Mouse (Mus musculus) layer of hippocampus, postnatal 25 days (tissue): ENCODE data around the gene Gm11627. TPM values are rescaled to one million over a fixed set of nuclear protein-coding genes. Genes with fewer than 3 reads are reported as not detected.
"Not testable (repeated sequence)": the region's sequence is repeated elsewhere in the genome, so short reads cannot be mapped to it uniquely, and the experiment has no call there.

Source experiments
- DNase-seq, 2 experiments: peaks; one replicate each; pipeline ENCODE4 v3.0.0; 2022; ENCODE audit warnings: mixed read lengths in 2 of 2, low spot score in 1 of 2; ENCODE audit errors: extremely low spot score in 1 of 2
- total RNA-seq, 2 experiments: library from RNA; stranded (reverse); gene quantifications; 2 replicates each; pipeline ENCODE4 v1.2.3; 2021

Gene Gm11627
- total RNA-seq: 1 to 10 TPM; 3.1 to 3.7 TPM

DNA sequence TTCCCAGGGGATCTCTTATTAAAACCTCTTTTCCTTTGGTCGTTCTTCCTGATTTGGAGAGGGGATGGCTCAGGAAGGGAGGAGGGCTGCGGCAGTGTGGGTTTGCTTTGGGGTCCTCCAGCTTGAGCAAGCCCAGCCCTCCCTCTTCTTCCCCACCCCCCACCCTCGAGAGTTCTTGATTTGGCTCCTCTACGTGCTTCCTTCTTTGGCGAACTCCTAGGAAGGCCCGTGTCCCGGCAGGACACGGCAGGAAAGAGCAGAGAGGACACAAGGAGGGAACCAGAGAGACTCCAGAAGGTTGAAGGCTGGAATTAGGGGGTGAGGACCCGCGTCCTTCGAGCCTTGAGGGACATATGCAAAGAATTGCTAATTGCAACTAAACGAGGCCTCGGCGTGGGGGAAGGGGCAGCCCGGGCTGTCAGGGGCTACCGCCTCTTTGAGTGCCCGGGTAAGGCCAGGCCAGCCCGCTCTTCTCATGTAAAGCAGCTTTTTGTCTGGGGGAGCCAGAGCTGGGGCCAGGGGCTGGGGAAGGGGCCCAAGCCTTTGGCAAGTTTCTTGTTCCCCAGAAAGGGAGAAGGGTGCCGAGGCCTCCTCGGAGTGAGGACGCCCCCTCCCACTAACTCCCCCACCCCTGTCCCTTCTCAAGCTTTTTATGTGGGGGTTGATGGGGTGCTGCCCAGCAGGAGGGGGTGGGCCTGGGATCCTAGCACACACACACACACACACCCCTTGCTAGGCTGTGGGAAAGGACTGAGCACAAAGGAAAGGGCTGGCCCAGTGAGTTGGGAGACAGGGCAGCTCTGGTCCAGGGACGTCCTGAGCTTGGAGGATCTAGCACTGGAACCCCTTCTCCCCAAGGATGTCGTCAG, at the start of gene Gm11627:
Gene Gm11627, minus strand, starts transcription at position 297 of the 869 bp plus-strand sequence.
- DNase-seq: no peak

DNA sequence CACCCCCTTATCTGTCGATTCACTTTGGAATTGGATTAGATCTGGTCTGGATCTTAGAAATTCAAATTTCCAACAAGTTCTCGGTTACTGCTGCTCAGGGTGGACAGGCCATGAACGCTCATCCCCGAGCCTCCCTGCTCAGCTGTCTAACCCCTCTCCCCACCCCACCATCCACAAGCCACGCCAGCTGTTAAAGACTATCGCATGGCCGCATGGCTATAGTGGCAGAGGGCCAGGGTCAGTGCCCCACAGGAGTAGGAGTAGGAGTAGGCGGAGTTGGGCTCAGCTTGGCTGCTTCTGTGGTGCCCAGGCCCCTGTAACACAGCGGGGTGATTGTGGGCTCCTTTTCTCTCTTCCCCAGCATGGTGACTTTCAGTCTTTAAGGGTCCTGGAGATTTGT, 49.3 kb upstream of the Gm11627 start:
- DNase-seq: no peak

DNA sequence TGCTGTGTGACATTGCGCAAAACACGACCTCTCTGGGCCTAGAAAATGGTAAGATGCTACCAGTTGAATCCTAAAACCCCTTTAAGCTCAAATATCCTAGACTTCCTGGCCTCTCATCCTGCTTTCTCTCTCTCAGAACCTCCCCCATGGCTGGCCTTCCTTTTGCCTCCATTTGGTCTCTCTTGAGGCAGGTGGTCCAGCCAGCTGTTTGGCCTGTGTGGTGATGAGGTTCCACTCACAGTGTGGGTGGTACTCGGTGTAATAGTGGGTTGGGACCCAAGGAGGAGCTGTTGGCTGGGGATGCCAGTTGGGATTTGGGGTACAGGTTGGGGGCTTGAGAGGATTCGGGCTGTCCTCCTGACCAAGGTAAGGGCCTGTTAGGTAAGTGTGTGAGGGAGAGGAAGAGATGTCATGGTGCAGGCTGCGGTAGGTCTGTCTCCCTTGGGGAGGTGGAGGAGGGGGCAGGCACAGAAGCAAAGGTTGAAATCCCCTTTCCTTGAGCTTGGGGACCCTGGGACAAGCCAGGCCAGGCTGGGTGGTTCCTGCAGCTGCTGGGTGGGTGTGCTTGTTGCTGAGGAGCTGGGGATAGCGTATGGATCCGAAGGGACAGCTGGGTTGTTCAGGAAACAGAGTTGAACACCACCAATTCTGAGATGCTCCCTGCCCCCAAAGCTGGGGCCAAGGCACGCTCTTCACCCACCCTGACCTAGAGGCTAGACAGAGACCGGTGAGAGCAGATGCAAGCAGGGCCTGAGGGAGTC, 48.1 kb upstream of the Gm11627 start:
- no peak for DNase-seq

DNA sequence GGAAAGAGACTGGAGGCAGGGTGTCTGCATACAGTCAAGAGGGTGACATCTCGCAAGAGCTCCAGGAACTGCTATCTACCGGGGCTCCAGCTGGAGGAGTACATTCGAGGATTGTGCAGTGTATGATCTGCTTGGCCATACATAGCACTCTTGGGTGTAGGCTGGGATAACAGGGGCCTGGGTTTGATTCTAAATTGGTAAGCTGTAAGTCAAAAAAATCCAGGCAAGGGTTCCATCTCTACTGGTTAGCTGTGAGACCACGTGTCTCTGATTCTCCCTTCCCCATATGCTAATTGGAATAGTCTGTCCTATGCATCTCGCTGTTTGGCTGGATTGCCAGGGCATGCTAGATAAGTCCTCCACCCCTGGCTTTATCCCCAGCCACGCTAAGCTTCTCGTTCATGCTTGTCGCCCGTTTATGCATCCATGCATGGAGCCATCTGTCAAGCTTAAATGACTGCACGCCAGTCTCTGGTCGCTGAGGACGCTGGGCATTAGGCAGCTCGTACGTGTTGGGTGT, 45.7 kb upstream of the Gm11627 start:
- DNase-seq: no peak

DNA sequence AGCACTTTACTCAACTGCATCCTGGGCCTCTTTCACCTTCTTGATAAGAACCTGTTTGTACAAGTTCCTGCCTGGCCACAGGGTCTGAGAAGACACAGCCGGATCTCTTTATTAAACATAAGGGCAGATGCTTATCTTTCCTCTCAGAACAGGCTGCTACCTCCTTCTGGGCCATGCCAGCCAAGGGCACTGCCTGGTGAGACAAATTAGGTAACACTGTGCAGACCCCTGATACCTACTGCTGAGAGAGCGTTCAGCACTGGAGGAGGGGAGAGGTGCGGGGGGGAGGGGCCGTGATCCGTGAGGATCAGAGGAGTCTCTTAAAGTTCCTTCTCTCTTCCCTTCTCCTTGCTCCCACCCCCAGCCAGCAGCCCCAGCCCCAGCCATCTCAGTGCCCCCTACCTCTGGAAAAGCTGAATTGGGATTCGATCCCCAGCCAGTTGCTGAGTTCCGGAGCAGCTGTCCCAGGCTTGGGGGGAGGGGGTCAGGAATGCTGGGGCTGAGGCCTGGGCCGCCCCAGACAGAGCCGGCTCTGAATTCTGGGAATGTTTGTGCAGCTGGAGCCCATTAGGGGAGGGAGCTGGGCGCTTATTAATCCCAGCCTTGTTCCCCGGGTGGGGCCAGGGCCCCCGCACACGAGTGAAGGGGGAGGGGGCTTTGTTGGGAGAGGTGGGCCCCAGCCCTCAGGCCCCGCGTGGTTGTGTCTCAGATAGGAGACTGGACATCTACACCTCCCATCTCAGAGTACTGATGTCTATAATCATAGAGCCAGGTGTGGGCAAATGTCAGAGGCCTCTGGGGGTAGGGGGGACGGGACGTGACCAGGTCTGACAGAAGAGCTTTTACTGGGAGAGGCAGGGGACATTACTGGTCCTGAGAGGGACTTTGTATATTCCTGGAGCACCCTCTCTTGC, 44.9 kb upstream of the Gm11627 start:
- DNase-seq: no peak

DNA sequence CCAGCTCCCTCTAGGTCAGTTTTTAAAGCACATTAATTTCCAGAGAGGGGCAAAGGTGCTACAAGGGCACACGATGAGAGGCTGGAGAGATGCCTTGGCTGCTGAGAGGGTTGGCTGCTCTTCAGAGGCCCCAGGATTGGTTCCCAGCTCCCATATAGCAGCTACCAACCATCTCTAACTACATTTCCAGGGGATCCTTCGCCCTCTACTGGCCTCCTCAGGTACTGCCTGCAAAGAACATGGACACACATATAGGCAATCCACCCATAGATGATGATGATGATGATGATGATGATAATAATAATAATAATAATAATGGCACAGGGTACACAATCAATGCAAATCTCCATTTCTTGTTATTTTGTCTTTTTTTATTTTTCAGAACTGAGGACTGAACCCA, 40.2 kb upstream of the Gm11627 start:
- DNase-seq: no peak

DNA sequence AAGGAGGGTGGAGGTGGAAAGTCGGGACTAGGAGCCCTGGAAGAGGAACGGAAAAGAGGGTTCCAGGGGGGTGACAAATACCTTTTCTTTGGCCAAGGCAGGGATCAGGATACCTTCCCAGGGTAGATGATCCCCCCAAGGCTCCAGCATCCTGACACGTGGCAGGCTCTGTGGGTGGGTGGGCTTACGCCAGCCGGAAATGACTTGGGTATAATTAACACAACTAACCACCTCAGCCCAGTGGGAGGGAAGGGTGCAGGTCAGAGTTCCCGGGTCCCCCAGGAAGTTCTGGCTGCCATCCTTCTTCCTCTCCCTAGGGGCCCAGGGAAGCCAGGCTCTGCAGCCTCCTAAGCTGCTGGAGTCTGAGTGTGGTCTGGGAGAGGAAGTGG, 32.0 kb upstream of the Gm11627 start:
- DNase-seq: no peak

DNA sequence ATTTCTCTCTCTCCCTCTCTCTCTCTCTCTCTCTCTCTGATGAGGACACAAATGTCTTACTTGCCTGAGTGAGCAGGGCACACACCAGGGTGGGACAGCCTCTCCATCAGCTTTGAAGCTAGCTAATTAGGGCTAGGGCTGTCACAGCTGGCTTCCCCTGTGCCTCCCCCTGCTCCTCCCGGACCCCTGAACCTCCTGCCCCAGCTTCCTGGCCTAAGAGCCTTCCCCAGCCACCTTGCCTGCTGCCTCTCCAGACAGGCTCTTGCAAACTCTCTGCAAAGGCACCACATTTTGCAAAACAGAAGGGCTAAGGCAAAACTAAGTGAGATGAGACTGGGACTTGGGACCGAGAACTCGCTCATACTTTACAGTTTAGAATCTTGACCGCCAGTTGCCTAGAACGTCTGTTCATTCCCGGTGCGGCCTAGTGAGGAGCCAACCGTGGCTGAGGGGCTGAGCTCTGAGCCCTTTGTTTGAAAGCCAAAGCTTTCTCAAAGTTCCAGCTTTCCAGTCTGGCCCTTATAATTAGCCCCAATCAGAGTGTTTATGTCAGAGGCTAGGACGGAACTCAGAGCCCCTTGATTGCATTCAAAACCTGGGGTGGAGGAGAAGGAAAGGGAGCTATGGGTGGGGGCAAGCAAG, 31.5 kb upstream of the Gm11627 start:
- no peak for DNase-seq

DNA sequence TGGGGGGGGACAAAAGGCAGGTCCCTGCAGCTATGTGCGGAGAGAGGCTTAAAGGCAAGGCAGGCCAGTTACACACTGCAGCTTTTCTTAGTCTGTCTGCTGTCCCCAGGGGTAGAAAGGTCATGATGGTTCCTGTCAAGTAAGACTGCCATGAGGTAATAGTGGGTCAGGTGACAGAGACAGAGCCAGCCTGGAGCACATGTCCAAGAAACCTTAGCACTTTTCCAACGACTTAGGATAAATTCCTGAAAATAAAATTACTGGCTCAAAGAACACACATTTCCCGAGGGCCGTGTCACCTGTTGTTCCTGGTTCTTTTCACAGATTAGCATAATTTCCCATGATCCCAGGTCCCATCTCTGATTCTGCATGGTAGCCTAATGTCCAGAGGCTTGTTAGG, 31.0 kb upstream of the Gm11627 start:
- no peak for DNase-seq

DNA sequence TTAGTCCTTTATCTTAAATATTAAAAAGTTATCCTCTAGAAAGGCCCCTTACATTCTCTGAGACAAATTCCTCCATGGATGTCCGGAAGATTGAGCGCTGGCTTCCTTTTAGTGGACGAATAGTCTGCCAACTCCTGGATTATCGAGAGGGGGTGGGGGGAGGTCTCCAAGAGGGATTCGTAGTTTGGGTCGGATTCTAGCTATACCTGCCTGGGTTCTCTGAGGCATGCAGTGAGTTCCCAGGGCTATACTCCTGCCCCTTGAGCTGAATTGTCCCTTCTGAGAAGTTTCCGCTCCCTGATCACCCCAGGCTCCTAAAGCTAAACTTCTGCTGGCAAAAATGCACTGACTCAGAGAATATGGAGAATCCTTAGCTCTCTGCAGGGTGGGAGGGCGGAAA, 30.2 kb upstream of the Gm11627 start:
- DNase-seq: no peak

DNA sequence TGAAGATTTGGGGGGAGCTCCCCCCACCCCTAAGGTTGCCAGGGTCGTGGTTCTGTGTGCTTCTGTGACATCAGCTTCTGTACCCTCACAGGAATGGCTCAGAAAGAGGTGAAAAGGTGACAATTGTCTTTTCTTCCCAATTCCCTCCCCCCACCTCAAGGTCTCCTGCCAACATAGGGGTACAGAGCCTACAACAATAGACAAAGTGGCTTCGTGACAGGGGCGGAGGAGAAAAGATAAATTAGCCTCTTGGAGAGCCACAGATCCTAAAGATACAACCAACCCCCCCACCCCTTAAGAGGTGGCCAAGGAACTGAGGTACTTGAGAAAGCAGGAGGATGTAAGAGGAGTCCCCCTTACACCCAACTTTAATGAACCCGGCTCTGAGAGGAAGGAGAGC, 29.4 kb upstream of the Gm11627 start:
- no peak for DNase-seq

DNA sequence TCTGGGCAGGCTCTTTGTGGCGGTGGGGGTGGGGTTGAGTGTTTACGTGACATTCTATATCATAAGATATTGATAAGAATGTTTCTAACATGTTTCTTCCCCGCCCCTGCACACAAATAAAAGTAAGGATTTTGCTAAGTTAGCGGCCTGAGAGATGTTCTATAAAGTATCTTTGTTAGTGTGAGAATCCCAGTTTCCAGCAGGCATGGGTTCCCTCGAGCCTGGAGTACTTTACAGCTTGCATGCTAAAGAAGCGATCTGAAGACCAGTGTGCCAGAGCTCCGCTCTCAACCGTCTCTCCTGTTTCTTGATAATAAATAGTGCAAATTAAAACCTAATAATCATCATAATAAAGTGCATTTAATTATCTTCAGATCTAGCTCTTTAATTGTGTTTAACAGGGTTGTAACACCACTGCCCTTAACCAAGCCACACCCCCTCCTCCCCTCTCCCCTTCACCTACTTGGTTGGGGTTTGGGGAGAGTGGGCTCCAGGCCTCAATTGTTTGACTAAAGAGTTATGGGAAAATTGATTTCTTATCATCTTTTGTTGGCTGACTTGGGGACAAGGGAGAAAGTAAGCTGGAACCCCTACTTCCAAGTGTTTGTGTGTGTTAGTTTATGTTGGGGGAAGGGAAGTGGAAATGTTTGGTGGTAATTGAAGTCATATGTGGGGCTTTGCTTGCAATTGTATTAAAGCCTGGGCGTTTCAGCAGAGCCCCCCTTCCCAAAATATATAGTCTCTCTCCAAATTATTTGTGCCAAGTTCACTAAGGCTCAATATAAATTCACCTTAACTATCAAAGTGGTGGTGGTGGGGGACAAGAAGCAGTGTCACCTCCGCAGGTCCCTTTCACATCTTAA, 28.7 kb upstream of the Gm11627 start:
- DNase-seq: no peak

DNA sequence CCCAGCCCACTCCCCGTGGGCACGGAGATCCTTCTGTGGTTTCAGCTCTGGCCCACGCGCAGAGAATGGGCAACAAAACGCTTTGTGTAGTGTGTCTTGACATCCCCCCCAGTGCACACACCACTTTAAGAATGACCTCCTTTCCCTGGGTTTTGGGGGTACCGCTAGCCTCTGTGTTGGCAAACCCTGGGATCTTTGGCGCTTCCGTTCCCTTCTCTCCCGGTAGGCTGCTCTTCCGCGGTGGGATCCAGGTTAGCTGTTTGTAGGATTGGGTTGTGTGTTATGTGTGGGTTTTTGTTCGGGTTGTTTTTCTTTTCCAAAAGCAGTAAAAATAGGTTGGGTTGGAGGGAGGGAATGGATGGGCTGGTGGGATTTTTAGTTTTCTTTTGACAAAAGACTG, 27.9 kb upstream of the Gm11627 start:
- DNase-seq: not testable (repeated sequence)

DNA sequence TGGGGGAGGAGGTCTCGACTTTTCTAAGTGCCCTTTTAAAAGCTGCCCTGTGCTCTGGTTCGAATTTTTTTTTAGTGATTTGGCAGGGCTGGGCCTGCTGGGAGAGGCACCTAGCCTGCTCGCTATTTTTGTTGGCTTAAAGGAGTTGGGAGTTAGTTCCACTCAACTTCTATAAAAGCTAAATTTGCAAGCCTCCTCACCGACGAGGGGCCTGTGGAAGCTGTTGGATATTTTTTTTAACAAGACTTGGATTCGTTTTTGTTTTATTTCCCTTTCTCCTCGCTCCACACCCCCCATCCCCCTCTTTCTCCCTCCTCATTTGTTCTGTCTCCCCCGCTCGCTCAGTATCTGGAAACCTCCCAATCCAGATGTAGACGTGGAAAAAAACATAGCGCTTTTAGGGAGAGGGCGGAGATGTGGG, 27.5 kb upstream of the Gm11627 start:
- no peak for DNase-seq

DNA sequence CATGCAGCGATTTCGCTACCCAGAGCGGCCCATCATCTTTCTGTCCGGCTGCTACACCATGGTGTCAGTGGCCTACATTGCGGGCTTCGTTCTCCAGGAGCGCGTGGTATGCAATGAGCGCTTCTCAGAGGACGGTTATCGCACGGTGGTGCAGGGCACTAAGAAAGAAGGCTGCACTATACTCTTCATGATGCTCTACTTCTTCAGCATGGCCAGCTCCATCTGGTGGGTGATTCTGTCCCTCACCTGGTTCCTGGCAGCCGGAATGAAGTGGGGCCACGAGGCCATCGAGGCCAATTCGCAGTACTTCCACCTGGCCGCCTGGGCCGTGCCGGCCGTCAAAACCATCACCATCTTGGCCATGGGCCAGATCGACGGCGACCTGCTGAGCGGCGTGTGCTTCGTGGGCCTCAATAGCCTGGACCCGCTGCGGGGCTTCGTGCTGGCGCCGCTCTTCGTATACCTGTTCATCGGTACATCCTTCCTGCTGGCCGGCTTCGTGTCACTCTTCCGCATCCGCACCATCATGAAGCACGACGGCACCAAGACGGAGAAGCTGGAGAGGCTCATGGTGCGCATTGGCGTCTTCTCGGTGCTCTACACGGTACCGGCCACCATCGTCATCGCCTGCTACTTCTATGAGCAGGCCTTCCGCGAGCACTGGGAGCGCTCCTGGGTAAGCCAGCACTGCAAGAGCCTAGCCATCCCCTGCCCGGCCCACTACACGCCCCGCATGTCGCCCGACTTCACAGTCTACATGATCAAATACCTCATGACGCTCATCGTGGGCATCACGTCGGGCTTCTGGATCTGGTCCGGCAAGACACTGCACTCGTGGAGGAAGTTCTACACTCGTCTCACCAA, 26.5 kb upstream of the Gm11627 start:
- no peak for DNase-seq

DNA sequence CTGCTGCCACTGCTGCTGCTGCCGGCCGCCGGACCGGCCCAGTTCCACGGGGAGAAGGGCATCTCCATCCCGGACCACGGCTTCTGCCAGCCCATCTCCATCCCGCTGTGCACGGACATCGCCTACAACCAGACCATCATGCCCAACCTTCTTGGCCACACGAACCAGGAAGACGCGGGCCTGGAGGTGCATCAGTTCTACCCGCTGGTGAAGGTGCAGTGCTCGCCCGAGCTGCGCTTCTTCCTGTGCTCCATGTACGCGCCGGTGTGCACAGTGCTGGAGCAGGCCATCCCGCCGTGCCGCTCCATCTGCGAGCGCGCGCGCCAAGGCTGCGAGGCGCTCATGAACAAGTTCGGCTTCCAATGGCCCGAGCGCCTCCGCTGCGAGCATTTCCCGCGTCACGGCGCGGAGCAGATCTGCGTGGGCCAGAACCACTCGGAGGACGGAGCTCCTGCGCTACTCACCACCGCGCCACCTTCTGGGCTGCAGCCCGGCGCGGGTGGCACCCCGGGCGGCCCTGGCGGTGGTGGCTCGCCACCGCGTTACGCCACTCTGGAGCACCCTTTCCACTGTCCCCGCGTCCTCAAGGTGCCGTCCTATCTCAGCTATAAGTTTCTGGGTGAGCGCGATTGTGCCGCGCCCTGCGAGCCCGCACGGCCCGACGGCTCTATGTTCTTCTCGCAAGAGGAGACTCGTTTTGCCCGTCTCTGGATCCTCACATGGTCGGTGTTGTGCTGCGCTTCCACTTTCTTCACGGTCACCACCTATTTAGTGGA, 25.7 kb upstream of the Gm11627 start:
- peak; percentile 29 to 32 for DNase-seq

DNA sequence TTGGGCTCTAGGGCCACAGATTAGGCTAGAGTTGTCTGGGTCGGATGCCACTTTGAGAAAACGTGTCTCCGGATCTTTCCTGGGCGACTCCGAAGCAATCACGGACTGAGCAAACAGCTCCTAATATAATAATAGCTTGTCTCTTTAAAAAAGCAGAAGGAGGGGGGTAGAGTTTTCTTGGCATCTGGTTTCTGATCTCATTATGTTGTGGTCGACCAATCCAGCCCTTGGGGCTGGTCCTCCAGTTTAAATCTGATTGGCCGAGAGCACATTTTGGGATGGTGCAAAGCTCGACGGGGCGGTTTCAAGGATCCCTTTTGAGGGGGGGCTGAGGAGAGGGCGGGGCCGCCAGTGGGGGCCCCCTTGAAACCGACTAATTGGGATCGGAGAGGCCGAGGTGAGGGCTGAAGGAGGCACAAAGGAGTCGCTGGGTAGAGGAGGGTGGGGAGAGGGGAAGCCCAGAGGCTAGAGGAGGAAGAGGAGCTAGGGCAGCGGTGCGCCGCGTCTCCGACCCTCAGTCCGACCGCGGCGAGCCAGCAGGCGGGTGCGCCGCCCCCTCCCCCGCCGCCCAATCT, 24.8 kb upstream of the Gm11627 start, which contains the start of gene Fzd2:
Gene Fzd2, plus strand, starts transcription at position 387 of the 575 bp plus-strand sequence.
- peak; percentile 19 to 33 for DNase-seq
